Mouse (Mus musculus) kidney, adult 8-10 months (tissue): Measurements from ENCODE around the gene Col1a1.

Experiments used
- DNase-seq, 2 experiments: peaks; one replicate each; pipeline ENCODE4 v3.0.0; 2022

The Col1a1 gene

GRCm38 (mm10) chr11:94997596-94997995 lies 61.6 kb downstream of the Col1a1 start:
- DNase-seq: no peak

GRCm38 (mm10) chr11:94998041-94998531 lies 62.1 kb downstream of the Col1a1 start:
- DNase-seq: no peak

- DNase-seq: no peak
Measured at GRCm38 (mm10) chr11:95000128-95000527, 64.1 kb downstream of the Col1a1 start.

GRCm38 (mm10) chr11:95000548-95000947 lies 64.5 kb downstream of the Col1a1 start:
- DNase-seq: peak; percentile 56 to 62

GRCm38 (mm10) chr11:95001058-95001457 lies 65.0 kb downstream of the Col1a1 start:
- DNase-seq: peak; percentile 64 to 73

GRCm38 (mm10) chr11:95001584-95002347 lies 65.7 kb downstream of the Col1a1 start:
- no peak for DNase-seq
